Mouse (Mus musculus) heart, embryonic 14.5 days (tissue): ENCODE results near the gene Gm21985. TPM values are rescaled to one million over a fixed set of nuclear protein-coding genes. Genes with fewer than 3 reads are reported as not detected.
"Not testable (repeated sequence)": the region's sequence is repeated elsewhere in the genome, so short reads cannot be mapped to it uniquely, and the experiment has no call there.

ENCODE experiments used
- ATAC-seq: fragments of 200-750 bp; cut with Nextera tagmentation; 2 replicates; pipeline ENCODE4 v1.8.0; 2017; ENCODE audit warnings: low read depth, moderate TSS enrichment; ENCODE audit not compliant: insufficient number of reproducible peaks, insufficient read depth, low FRiP score
- H3K27ac ChIP-seq, 2 experiments: fragments of 200-500 bp in 1 of 2; fragments of 300-500 bp in 1 of 2; sonication (generic) in 1 of 2; replicated peaks in 1 of 2; 2 replicates each; pipeline ENCODE4 v1.5.1; 2012 to 2014; ENCODE audit warnings: low read depth in 2 of 2, low read length in 2 of 2, control low read depth in 1 of 2, mild to moderate bottlenecking in 1 of 2, mixed read lengths in 1 of 2; ENCODE audit not compliant: control insufficient read depth in 1 of 2, insufficient read depth in 1 of 2
- H3K27me3 ChIP-seq: fragments of 300-500 bp; sonication (generic); 2 replicates; pipeline ENCODE4 v1.6.1; 2014; ENCODE audit warnings: mild to moderate bottlenecking, low read length, control low read depth; ENCODE audit not compliant: control insufficient read depth, insufficient read depth
- H3K36me3 ChIP-seq: fragments of 300-500 bp; sonication (generic); 2 replicates; pipeline ENCODE4 v1.6.1; 2014; ENCODE audit warnings: mild to moderate bottlenecking, control low read depth, low read length, mixed read lengths; ENCODE audit not compliant: control insufficient read depth, insufficient read depth
- H3K4me1 ChIP-seq, 2 experiments: fragments of 200-500 bp in 1 of 2; fragments of 300-500 bp in 1 of 2; sonication (generic) in 1 of 2; 2 replicates each; pipeline ENCODE4 v1.6.1; 2012 to 2014; ENCODE audit warnings: low read length in 2 of 2, control low read depth in 1 of 2, mixed read lengths in 1 of 2; ENCODE audit not compliant: control insufficient read depth in 2 of 2, insufficient read depth in 2 of 2
- H3K4me2 ChIP-seq: fragments of 300-500 bp; sonication (generic); 2 replicates; pipeline ENCODE4 v1.6.1; 2014; ENCODE audit warnings: mild to moderate bottlenecking, low read length
- H3K4me3 ChIP-seq, 2 experiments: fragments of 200-500 bp in 1 of 2; fragments of 300-500 bp in 1 of 2; sonication (generic) in 1 of 2; 2 replicates each; pipeline ENCODE4 v1.5.1; 2012 to 2014; ENCODE audit warnings: low read length in 2 of 2, mild to moderate bottlenecking in 2 of 2, control low read depth in 1 of 2, low read depth in 1 of 2, moderate library complexity in 1 of 2; ENCODE audit not compliant: control insufficient read depth in 1 of 2, insufficient read depth in 1 of 2
- H3K9ac ChIP-seq: fragments of 300-500 bp; sonication (generic); 2 replicates; pipeline ENCODE4 v1.6.1; 2014; ENCODE audit warnings: mild to moderate bottlenecking, low read length
- H3K9me3 ChIP-seq: fragments of 300-500 bp; sonication (generic); 2 replicates; pipeline ENCODE4 v1.6.1; 2016; ENCODE audit warnings: low read length, control low read depth; ENCODE audit not compliant: control insufficient read depth
- WGBS: fragments of 180-500 bp; shearing (Covaris S2); extraction: QIAGEN DNeasy Blood & Tissue Kit; methylation state at CpG from one replicate; pipeline ENCODE4 v1.1.7; 2014; 5-methylcytosine and 5-hydroxymethylcytosine counted together
- polyA plus RNA-seq: library from polyadenylated mRNA; unstranded; fragments of >200 nt; fragmentation: Nextera tagmentation; extraction: Ambion mirVana; gene quantifications from 2 replicates; pipeline ENCODE4 v1.2.1, GENCODE M21; 2014

Gm21985 gene
- polyA plus RNA-seq, 1 experiment from 2014 or later: not detected

DNA sequence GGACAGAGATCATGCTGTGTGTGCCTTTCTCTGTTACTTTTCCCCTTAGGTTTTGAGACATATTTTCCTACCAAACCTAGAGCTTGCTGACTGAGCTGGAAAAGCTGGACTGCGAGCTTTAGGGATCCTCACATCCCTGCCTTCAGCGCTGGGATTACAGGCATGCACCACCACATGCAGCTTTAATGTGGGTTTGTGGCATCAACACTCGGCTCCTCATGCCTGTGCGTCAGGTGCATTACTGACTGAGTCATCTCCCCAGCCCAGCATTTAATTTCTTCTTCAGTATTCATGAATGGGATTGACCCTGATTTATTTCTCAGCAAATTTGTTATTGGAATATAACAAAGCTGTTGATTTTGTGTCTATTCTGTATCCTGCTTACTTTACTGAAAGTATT is 170.2 kb downstream of the Gm21985 start:
- H3K4me1 ChIP-seq: no peaks in the 10 kb centered on the region
- no peak overlapping the region for H3K27ac ChIP-seq
- whole genome bisulfite sequencing: 71% methylated on average over 4 of the region's 4 CpGs
- ATAC-seq: no peak
- H3K27me3 ChIP-seq: no peaks in the 10 kb centered on the region
- no peaks in the 10 kb centered on the region for H3K9me3 ChIP-seq
- no peak overlapping the region for H3K4me2 ChIP-seq
- no peak overlapping the region for H3K4me3 ChIP-seq
- H3K9ac ChIP-seq: no peak overlapping the region
- H3K36me3 ChIP-seq: no peaks in the 10 kb centered on the region

DNA sequence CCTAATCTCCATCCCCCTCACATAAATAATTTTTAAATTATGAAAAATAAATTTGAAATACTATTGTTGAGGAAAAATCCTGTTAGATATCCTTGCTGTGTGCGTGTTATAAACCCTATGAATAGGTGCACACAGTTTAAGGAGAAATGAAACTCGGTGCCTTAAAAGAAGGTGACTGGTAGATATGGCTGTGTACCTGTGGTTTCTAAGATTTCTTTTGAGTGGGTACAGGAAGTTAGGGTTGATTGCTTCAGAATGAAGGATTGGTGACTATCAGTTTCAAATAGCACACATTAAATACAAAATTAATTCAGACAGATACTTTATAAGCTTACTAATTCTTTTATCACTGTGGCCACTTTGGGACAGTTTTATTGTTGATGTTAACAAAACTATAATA is 171.5 kb downstream of the Gm21985 start:
- H3K4me2 ChIP-seq: no peak overlapping the region
- H3K9me3 ChIP-seq: no peaks in the 10 kb centered on the region
- H3K4me1 ChIP-seq: no peaks in the 10 kb centered on the region
- no peak overlapping the region for H3K9ac ChIP-seq
- H3K27me3 ChIP-seq: no peaks in the 10 kb centered on the region
- no peak overlapping the region for H3K27ac ChIP-seq
- H3K4me3 ChIP-seq: no peak overlapping the region
- H3K36me3 ChIP-seq: no peaks in the 10 kb centered on the region
- no peak for ATAC-seq
- WGBS: 85% methylated on average over 2 of the region's 2 CpGs

DNA sequence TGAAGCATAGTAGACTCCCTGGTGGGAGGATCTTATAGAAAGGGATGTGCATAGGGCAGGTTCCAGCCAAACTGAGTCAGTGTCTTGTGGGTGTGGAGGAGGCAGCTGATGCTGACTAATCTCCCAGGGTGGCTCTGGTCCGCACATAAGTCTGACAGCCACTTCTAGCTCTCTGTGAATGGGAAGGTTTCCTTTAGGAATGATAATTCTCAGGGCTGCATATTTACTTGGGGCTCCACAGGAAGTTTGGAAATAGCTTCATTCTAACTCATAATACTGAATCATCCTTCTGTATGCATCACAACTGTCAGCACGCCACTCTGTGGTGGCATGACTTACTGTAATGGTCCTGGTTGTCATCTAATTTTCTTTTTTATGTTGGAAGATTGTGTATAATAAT is 177.4 kb downstream of the Gm21985 start:
- no peak overlapping the region for H3K27ac ChIP-seq
- H3K4me1 ChIP-seq: no peaks in the 10 kb centered on the region
- H3K36me3 ChIP-seq: no peaks in the 10 kb centered on the region
- H3K9me3 ChIP-seq: no peaks in the 10 kb centered on the region
- H3K9ac ChIP-seq: no peak overlapping the region
- H3K4me3 ChIP-seq: no peak overlapping the region
- no peak for ATAC-seq
- WGBS: 58% methylated on average over 2 of the region's 2 CpGs
- no peaks in the 10 kb centered on the region for H3K27me3 ChIP-seq
- H3K4me2 ChIP-seq: no peak overlapping the region

DNA sequence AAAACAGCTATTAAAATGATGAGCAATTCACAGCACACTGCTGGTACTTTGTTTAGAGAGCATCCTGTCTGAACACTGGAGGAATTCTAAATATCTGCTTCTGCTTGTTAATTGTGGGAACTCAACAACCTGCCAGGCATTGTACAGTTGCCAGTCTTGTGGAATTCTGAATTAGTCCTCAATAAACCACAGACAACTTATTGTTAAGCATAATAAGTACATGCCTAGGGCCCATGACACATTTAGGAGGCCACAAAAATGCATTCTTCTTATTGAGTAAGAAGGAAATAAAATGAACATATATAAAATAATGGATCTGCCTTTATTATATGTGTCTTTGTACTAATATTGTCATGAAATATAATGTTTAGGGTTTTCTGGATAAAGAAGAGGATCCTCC is 179.4 kb downstream of the Gm21985 start:
- H3K27me3 ChIP-seq: no peaks in the 10 kb centered on the region
- no peak overlapping the region for H3K4me3 ChIP-seq
- H3K4me2 ChIP-seq: no peak overlapping the region
- no peaks in the 10 kb centered on the region for H3K36me3 ChIP-seq
- no peaks in the 10 kb centered on the region for H3K4me1 ChIP-seq
- H3K9ac ChIP-seq: no peak overlapping the region
- ATAC-seq: no peak
- no peak overlapping the region for H3K27ac ChIP-seq
- no peaks in the 10 kb centered on the region for H3K9me3 ChIP-seq

DNA sequence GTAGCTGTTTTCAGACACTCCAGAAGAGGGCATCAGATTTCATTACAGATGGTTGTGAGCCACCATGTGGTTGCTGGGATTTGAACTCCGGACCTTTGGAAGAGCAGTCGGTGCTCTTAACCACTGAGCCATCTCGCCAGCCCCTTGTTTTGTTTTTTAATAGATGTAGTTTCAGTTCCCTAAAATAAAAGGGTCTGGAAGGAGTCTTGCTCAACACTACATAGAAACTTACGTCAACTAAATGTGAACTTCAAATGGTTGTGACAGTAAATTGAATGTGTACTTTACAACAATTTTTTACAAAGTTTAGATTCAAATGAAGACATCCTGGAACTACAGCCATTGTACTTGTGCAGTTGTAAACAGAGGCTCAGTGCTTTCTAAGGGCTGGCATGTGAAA is 181.9 kb downstream of the Gm21985 start:
- not testable (repeated sequence) for H3K9ac ChIP-seq, ATAC-seq, H3K4me2 ChIP-seq, H3K4me3 ChIP-seq, H3K27me3 ChIP-seq, H3K36me3 ChIP-seq, H3K4me1 ChIP-seq, H3K27ac ChIP-seq, H3K9me3 ChIP-seq
- 69% methylated on average over 4 of the region's 4 CpGs for WGBS

DNA sequence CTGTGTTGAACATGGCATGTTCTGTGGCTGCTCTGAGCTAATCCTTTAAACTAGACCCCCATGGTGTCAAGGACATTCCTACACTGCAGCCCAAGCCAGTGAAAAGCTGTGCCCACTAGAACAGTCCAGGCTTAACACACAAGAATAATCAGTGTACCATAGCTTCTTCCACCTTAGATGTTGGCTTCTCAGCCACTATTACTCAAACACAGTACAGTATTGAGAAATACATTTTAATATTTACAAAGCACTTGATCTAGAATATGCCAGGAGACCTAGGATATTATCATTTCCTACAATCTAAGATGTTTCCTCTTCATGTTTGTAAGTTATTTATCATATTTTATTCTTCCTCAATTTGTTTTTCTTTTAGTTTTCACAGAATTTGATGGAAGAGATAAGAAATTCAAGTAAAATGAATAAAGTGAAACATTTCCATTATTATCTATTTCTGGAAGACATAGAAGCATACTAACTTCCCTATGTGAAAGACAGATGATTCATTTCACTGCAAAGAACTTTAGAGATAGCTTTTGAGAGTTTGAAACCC is 182.5 kb downstream of the Gm21985 start:
- no peak overlapping the region for H3K9ac ChIP-seq
- no peak overlapping the region for H3K4me3 ChIP-seq
- H3K4me1 ChIP-seq: no peaks in the 10 kb centered on the region
- H3K4me2 ChIP-seq: no peak overlapping the region
- no peak for ATAC-seq
- H3K36me3 ChIP-seq: no peaks in the 10 kb centered on the region
- no peak overlapping the region for H3K27ac ChIP-seq
- no peaks in the 10 kb centered on the region for H3K27me3 ChIP-seq
- H3K9me3 ChIP-seq: no peaks in the 10 kb centered on the region

DNA sequence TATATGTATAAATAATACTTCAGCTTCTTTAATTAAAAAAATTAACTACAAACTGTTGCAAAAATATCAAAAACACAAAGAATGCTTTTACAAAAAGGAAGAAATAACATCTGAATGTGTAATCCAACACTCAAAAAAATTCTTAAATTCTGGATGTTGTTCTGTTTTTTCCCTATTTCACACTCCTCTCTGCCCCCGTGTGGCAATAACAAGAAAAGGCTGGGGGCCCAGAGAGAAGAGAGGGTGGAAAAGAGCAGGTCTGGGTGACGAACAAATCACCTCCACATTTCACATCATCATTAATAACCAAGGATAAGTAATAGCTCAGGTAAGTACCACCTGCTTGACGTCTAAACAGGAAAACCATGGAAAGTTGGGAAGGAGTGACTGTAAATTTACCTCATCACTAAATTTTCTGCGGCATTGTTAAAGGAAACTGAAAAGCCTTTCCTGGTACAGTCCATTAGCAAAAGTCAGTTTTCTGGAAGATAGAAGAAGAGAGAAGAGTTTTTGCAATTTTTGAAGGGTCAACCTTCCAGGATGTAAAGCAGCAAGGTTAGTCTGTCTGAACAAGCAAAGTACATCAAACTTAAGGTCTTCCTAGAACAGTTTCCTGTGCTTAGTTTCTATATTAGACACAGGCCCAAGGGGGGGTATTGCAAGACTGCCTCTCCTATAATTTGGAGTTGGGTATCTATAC is 183.6 kb downstream of the Gm21985 start:
- Histone ChIP-seq H3K4me2 (no peak overlapping the region), H3K9ac (no peak overlapping the region), H3K27me3 (no peaks in the 10 kb centered on the region), H3K4me3 (no peak overlapping the region), H3K9me3 (no peaks in the 10 kb centered on the region), H3K27ac (no peak overlapping the region), H3K36me3 (no peaks in the 10 kb centered on the region), H3K4me1 (peaks cover 0 to 3% of the 10 kb centered on the region in 2 experiments; a peak in 1 of 4 replicates)
- WGBS: 23% methylated on average over 4 of the region's 4 CpGs
- no peak for ATAC-seq

DNA sequence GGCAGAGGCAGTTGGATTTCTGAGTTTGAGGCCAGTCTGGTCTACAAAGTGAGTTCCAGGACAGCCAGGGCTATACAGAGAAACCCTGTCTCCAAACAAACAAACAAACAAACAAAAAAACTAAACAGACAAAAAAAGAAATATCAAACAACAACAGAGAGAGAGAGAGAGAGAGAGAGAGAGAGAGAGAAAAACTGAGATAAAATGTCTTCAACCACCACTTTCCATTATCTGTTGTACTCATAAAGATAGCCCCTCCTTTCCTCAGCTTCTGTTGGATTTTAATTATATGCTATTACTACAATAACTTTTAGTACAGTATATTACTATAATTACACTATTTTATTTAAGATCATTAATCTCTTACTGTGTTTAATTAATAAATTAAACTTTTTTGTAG is 186.4 kb downstream of the Gm21985 start:
- H3K9me3 ChIP-seq, H3K4me2 ChIP-seq, ATAC-seq, H3K4me3 ChIP-seq, H3K27ac ChIP-seq, H3K9ac ChIP-seq, H3K36me3 ChIP-seq, H3K27me3 ChIP-seq: not testable (repeated sequence)
- H3K4me1 ChIP-seq: peaks cover 0 to 13% of the 10 kb centered on the region in 2 experiments; a peak in 2 of 4 replicates
